Mouse (Mus musculus) G1E (cell line): ENCODE measurements around the gene Chst11.

Experiments
- CTCF ChIP-seq: IDR thresholded peaks from 2 replicates; pipeline ENCODE4 v1.5.1; 2012; ENCODE audit warnings: low read depth, low read length, inconsistent platforms, mixed read lengths
- GATA1 ChIP-seq: IDR thresholded peaks from 2 replicates; pipeline ENCODE4 v1.6.1; 2012; ENCODE audit warnings: borderline replicate concordance, low read length, inconsistent platforms, mixed read lengths
- GATA2 ChIP-seq: IDR thresholded peaks from 2 replicates; pipeline ENCODE4 v1.6.1; 2012; ENCODE audit warnings: low read depth, low read length, inconsistent platforms, borderline replicate concordance
- POLR2AphosphoS5 ChIP-seq: IDR thresholded peaks from 2 replicates; pipeline ENCODE4 v1.6.1; 2012; ENCODE audit warnings: low read depth, low read length, inconsistent platforms; ENCODE audit not compliant: insufficient replicate concordance
- TAL1 ChIP-seq: conservative IDR thresholded peaks from 2 replicates; pipeline ENCODE4 v1.6.1; 2012; ENCODE audit warnings: low read depth, low read length, inconsistent platforms, mixed read lengths

- TF ChIP-seq POLR2AphosphoS5 = no peak
- TF ChIP-seq CTCF = no peak
- no peak for TF ChIP-seq GATA1
- TF ChIP-seq TAL1 = no peak
- TF ChIP-seq GATA2 = no peak
Observed at GRCm38 (mm10) chr10:83043478-83044259, 58.4 kb downstream of the Chst11 start.
